Mouse (Mus musculus) mature B cell (primary cell): ENCODE results near the gene Tatdn3.

Experiments
- in situ Hi-C: fragments of 300-500 bp; cut with MboI; formaldehyde crosslinking; loops from 2 replicates; pipeline ENCODE4 v1.14.3; 2019

Gene Tatdn3

DNA sequence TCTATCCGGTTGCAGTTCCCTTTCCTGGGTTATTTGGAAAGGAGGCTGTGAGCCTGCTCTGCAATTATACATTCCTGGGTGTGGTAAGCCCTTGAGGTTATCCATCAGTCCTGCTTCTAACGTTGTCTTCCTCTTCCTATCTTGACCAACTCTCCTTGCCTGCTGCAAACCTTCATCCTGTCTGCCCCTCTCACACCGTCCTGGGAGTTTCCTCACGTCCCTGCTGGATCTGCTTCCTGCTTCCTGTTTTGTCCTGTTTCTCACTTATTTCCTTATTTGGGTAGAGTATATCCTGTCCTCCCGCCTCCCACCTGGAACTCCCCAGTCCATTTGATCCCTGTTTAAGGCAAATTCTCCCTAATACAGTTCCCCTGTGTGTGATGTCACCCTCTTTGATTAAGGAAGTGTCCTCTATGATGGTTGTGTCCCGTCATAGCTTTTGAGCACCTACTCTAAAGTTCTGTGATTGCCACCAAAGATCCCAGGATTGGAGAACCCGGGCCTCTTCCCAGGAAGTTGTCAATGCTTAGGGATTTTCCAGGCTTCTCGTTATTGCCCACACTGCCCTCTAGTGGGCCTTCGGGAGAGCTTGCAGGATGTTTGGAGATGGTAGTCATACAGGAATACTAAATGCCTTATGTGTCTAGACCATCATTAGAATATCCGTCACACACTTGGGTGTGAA is 12.6 kb upstream of the Tatdn3 start:
- in situ Hi-C loops, result no loop called here

DNA sequence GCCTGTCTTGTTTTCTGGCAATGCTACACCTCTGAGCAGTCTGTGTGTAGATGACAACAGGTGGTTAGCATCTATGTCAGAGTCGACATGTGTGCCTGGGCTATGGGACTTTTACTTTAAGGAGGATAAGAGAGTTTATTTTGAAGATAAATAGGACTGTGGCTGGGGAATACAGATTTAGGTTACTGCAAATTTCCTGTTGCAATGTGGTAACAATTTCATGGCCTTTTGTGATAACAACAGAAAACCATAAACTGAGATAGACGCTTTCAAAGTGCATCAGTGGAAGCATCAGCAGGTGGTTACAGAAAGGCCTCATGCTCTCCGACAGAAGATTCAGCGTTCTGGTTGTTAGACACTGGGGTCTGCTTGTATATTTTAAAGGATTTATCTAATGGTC is 10.8 kb upstream of the Tatdn3 start:
- in situ Hi-C loops, result no loop called here

DNA sequence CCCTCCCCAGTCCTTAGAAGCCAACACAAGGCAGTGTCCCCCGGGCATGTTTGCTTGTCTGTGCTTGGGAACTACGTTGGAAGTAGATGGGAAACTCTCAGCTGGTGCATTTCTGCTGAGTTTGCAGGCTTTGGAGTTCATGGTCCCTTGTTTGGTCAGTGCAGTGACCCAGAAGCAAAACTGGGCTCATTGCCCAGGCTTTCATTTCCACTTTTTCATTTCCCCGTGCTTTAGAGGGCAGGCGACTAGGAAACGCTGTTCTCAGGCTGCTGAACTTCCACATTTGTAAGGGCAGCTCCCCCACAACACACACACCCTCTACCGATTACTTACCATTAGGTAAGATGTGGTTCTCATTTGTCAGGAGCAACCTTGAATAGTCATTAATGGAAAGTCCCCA is 10.3 kb upstream of the Tatdn3 start:
- in situ Hi-C loops, result no loop called here

DNA sequence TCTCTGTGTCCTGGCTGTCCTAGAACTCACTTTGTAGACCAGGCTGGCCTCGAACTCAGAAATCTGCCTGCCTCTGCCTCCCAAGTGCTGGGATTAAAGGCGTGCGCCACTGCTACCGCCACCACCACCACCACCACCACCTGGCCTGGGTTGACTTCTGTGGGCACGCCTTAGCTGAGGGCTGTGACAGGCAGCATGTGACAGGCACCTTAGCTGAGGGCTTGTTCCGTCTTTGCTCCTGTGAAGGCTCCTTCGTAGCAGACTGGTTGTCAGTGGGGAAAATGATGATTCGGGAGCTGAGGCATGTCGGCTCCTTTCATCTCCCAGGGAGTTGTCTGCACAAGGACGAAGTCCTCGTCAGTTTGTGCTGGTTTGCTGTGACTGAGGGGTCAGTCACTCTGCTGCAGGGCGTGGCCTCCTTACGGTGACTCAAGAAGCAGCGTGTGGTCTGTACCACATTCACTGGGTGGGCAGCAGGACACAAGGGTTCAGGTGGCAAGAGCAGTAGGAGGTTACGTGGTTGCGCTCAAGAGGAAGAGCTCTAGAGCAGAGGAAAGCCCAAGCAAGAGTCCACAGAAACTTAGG is 9.7 kb upstream of the Tatdn3 start:
- in situ Hi-C loops, result no loop called here

DNA sequence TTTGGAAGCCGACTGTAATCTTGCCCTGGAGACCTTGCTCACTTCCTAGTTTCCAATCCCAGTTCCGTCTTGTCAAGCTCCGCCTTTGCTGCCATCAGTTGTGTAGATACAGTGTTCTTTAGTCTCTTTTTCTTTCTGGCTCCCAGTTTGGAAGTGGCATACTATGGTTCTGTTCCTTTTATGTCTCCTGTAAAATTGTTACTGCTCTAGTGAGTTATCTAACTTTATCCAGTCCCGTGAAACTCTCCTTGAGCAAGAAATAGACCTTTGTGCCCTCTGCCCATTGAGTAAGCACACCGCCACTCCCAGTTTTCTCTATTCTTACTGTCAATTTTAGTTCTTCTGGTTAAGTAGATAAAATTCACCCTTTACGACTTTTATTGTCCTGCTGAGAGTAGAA is 8.9 kb upstream of the Tatdn3 start:
- in situ Hi-C loops, result no loop called here

DNA sequence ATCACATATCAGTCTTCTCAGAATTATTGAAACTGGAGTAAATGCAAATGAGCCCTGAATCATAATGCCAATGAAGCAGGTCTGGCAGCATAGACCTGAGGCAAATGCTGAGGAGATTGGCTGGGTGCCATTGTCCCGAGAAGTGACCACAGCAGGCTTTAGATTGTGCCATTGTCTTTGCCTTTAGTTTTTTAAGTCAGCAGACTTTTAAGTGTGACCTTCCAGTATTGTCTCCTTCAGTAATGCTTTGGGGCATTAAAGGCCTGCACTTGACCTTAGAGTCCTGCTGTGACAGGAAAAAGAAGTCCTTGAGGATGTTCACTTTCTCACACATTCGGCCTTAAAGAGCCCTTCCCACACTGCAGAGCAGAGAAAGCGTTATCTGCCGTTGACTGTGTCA is 7.5 kb upstream of the Tatdn3 start:
- in situ Hi-C loops, result no loop called here

DNA sequence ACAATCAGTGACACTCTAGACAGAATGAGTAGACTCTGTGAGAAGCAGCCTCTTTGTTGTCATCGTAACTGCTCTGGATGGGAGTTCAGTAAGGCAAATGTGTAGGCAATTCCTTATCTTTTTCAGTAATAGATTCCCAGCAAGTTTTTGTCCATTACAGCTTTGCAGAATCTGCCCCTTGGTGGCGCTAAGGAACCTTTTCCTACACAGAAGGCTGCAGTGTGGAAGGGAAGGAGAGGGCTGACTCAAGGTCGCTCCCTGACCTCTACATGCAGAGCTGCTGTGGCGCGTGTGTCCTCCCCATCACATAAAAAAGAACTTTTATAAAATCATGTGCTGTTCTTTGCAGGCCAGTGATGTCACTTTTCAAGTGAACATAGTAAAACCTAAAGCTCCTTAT is 5.6 kb upstream of the Tatdn3 start:
- in situ Hi-C loops, result no loop called here

DNA sequence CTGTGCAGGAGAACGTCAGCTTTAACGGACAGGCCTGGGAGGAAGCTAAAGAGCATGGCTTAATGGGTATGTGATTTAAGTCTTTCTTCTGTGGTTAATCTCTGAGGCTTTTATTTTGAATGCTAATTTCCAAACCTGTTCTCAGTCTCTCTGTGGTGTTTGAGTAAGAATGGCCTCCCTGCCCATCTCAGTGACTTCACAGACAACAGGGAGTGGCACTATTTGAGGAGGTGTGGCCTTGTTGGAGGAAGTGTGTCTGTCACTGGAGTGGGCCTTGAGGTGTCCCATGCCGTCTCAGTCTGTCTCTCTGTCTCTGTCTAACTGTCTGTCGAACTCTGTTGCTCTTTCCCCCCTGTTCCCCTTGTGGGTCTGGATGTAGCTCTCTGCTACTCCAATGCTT is 2.5 kb upstream of the Tatdn3 start:
- in situ Hi-C loops, result no loop called here

DNA sequence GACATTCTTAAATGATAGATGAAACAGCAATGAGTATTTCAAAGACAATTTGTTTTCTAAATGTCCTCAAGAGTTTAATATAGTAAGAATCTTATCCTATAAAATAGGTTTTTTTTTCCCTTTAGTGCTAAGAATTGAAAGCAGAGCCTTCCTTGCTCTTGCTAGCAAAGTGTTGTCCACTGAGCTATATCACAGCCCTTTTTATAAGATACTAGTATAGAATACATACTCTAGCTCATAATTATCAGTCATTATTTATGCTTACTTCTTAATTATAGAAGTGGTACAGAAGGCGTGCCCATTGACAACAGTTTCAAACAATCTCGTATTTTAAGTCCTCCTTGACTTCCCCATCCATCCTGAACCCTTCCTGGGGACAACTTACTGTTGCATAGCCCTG is 1.8 kb upstream of the Tatdn3 start:
- in situ Hi-C loops, result no loop called here

DNA sequence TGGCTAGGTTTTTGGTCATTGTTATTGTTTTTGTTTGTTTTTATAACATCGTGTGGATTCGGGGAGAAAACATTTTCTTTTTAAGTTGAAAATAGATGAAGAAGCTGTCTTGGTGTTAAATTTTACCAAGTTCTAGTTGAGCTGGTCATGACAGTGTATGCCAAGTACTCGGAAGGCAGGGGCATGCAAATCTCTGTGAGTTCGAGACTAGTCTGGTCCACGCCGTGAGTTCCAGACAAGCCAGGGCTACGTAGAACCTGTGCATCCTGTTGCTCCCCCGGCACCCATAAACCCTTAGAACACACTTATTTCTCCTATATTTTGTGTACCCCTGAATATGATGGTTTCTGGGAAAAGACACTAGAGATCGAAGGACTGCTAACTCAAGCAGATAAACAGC is 968 bp upstream of the Tatdn3 start:
- in situ Hi-C loops, result no loop called here

DNA sequence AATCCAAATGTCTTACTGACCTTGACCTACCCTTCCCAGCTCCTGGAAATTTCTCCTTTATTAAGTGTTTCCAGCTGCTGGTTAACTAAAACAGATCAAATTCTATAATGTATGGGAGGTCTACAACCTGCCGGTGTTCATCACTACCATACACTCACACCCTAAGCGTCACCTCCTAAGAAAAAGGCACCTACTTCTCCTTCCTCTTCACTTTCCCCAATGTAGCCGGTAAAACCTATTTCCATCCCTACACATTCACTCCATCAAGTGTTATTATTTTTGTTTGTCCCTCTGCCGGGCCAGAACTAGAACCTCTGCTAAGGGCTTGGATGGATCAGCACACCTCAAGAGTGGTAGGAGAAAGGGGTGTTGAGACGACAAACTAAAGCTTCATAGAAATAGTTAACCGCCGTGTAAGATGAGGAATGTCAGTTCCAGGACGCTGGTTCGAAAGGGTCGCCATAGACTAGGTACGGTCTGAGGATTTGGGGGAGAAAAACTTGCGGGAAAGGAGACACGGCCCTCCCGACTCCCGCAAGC is 421 bp downstream of the Tatdn3 start:
- in situ Hi-C loops, result no loop called here

DNA sequence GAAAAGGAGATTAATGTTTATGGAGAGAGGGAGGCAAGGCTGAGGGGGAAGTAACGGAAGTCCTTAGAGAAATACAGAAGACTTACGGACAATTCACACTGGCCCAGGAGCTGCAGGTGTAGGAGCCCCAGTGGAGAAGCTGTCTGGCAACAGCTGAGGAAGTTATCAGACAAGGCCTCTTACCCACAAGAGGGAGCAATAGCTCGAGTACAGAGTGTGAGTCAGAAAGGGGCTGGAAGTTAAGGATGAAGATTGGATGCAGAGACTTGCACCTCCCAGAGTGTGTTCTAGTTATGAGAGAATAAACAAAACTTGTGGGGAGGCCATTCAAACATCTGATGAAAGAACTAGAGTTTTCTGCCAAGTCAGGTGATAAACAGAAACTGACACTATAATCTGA is 5.3 kb downstream of the Tatdn3 start:
- in situ Hi-C loops, result no loop called here

DNA sequence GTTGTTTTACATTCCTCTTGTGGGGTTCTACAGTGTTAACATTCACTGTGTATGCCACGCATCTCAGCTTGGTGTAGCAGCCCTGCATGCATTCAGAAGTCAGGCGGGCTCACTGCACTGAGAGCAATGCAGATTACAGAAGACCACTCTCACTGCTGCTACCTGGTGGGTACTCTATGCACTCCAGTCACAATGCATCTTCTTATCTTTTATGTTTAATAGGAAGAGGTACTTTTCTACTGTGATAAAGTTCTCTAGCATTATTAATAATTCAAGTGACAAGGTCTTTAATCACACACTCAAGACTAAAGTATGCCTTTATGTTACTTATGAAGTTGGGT is 7.2 kb downstream of the Tatdn3 start:
- in situ Hi-C loops, result no loop called here

DNA sequence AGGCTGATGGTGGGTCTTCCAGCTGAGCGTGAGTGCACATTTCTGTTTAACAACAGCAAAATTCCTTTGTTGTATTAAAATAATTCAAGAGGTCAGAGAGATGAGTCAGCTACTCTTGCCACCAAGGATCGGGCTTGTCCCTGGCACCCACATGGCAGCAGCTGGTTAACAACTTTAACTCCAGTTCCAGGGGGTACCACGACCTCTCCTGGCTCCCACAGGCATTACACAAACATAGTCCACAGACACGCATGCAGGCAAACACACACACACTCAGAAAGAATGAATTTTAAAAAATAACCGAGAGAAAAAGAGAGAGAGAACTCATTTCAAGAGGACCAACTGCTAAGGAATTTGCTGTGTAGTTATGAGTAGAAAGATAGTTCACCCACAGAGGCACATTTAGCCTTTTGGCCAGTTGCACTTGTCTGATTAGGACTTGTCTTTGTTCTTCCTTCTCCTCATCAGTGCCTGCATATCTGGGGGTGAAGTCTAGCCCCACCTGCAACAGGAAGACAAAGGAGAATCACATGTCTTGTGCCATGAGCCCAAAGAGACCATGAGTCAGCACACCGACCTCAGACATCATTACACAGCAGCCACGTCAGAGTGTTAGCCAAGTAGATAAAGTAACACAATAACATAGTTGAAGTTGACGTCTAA is 7.7 kb downstream of the Tatdn3 start:
- in situ Hi-C loops, result no loop called here

DNA sequence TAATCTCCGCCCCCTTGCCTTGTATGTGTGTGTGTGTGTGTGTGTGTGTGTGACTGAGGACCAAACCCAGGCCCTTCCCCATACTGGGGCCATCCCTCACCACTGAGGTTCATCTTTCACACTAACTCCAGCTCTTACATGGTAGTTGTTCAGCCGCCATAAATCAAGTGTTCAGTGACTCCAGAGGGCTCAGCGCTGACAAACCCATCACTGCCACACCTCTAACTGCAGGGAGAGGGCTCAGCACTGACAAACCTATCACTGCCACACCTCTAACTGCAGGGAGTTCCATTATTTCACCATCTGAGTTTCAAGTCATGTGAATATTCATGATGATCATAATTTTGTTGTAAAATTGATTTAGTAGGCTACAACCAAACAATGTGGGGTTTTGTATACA is 9.2 kb downstream of the Tatdn3 start:
- in situ Hi-C loops, result no loop called here

DNA sequence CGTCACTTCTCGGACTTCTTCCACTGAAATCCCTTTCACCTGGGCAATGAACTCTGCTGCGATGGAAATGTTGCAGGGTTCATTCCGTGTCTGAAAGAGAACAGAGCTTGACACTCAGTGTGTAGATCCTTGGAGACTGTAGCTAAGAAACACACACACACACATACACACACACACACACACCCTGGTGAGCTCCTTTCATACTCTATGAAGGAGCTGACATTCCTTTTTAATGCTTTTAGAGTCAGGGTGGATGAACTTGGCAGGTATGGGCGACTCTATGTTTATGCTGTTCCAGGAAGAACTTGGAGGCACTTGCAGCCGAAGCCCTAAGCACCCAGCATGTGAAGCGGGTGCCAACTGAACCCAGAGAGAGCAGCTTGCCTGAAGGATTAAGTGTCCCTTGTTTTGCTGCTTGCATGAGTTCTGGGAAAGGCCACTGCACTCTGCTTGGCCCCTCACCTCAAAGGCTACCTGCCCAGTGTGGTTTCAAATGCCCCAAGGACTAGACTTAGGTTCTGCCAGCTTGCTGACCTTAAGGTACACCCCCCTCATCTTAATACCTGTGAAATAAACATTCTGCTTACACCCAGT is 16.4 kb downstream of the Tatdn3 start:
- in situ Hi-C loops, result no loop called here

DNA sequence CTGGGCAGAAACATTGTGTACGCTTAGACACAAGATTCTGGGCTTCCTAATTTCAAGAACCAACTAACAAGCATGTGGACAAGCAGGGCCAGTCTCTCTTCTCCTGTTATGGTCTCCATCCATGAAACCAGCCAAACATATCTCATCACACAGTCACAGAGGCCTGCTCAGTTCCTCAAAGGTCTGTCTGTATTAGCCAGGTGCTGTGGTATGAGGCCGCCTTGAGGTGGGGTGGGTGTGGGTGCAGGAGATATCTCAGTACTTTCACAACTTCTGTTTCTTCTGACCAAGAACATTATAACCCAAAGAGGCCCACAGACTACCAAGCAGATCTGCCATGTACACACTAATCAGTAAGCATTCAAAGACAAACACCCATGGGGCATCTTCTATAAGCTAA is 17.5 kb downstream of the Tatdn3 start:
- in situ Hi-C loops, result no loop called here

DNA sequence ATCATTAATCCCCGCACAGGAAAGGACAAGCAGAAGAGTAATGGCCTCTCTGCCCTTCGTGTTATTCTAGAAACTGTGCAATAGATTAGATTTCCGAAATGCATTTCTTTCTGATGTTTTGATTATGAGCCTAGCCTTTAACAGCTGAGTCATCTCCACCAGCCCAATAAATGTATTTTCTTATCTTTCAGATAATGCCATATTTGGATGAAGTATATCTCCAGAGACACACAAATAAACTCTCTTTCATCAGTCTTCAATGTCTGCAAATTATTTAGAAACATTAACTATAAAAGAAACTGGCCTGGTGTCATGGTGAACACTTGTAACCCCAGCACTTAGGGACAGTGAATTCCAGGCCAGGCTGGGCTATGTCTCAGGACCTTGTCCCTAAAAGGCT is 20.0 kb downstream of the Tatdn3 start:
- in situ Hi-C loops, result no loop called here

DNA sequence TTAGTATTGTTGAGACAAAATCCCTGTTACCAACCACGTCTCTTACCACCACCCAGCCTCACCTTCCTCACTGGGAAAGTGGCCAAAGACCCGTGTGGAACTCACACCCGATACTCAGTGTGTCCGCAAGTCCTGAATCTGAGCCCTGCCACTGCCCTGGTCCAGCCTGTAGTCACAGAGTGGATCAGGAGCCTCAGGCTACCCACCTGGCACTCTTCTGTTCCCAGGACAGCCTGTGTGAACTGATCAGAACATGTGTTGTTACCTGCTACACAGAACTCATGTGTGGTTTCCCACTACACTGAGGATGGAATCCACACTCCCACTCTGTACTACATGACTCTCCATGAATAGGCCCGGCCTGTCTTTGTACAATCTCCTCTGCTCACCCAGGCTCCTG is 20.6 kb downstream of the Tatdn3 start:
- in situ Hi-C loops, result no loop called here

DNA sequence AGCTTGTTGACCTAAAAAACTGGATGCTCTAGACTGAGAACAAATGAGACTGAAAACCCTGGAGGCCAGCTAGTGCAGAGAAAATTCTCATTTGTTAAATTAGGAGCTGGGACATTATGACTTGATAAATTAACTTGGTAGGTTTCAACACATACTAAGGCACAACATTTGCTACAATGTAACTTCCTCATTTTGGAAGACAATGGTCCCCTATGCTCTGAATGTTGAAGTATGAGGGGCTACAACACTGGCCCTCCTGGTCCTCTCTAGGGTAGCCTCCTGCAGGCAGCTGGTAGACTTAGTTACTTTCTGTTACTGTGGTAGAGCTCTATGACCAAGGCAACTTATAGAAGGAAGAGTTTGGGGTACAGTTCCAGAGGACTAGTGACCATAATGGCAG is 21.4 kb downstream of the Tatdn3 start:
- in situ Hi-C loops, result no loop called here

DNA sequence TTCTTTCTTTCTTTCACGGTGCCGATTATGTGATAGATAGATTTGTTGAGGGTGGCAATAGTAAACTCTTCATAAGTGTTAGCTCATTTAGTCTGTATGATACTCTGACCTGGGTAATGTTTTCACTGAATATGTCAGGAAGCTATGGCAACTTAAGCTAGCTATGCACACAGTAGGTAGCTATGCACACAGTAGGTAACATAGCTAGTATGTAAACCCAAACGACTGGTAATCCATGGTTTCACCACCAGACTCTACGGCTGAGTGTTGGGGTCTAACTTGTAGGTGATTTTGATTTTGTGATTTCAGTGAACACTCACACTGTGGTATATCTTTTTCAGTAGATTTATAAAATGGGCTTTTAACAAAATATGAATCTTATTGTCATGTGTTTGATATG is 24.7 kb downstream of the Tatdn3 start:
- in situ Hi-C loops, result no loop called here

DNA sequence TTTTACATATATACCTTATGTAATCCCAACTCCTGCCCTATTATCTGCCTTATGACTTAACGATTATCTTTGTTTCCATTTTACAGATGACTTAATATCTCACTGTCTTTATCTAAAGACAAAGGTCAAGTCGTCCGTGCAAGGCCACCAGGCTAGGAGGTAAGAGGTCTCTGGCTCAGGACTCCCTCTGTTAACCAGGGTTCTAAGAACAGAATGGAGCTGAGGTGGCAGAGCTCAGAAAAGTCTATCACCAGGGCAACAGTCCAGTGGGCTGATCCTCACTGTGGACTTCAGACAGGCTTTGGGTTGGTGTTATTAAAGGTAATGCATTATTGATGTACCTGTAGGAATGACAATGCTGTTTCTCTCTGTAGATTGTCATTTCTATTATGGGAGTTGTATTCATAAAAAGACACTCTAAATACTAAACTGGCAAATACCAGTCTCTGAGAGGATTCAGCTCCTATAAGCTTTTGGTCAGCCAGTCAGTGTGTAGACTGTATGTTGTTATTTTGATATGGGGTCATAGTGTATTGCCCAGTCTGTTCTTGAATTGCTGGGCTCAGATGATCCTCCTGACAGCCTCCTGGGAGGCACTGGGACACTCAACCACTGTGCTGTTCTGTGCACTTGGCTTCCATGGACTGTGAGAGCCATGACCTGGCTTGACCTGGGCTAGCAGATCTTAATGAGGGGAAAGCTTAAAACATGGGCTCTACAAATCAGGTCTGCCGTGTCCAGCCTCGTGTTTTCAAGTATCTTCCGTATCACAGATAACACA is 26.0 kb downstream of the Tatdn3 start, which contains the start of gene Spata45:
Gene Spata45, plus strand, starts transcription at position 86 of the 781 bp plus-strand sequence.
- in situ Hi-C loops, result no loop called here
